Mouse (Mus musculus): Measurements from ENCODE around the gene Ubox5. TPM values are rescaled to one million over a fixed set of nuclear protein-coding genes. Genes with fewer than 3 reads are reported as not detected.

Gene Ubox5
- polyA plus RNA-seq, 1 experiment from 2014 or later, result 2.6 TPM

DNA sequence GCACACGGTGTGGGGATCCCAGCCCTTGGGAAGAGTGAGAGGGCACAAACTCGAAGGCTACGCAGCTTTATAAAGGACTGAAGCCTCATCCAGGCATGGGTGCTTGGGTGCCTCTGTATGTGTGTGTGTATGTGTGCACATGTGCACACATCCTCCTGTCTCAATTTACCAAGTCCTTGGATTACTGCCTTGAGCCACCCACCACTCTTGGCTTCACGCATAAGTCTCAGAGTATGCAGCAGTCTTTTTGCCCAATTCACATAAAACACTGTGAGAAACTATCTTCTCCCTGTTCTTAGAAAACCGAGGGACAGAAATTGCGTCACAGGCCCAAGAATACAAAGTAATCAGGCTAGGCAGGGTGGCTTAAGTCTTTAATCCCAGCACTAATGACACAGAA is 43.8 kb downstream of the Ubox5 start:
- 66% methylated on average over 6 of the region's 6 CpGs for WGBS (ENCODE audit: insufficient replicate concordance)
- no peaks in the 10 kb centered on the region for H3K9me3 ChIP-seq (ENCODE audit: low read length)
- no peak overlapping the region for H3K9ac ChIP-seq (replicated peaks)
- DNase-seq (no peak), ATAC-seq (no peak)
- no peaks in the 10 kb centered on the region for H3K4me1 ChIP-seq (ENCODE audit: insufficient read depth)
- no peak overlapping the region for H3K27ac ChIP-seq (ENCODE audit: low read depth)
- H3K36me3 ChIP-seq (replicated peaks; ENCODE audit: insufficient read depth, low read length), result 0 out of 2 replicates have a peak, but pooled peaks cover 5% of the 10 kb centered on the region
- H3K4me2 ChIP-seq (ENCODE audit: low read depth, low read length), result no peak overlapping the region
- peaks cover 22% of the 10 kb centered on the region for H3K27me3 ChIP-seq (ENCODE audit: insufficient read depth, low read length)
- TF ChIP-seq CTCF (IDR thresholded peaks at IDR 0.05; ENCODE audit: low read depth), result no peak
- TF ChIP-seq EP300 (IDR thresholded peaks at IDR 0.05; ENCODE audit: low read depth), result no peak
- no peak overlapping the region for H3K4me3 ChIP-seq (ENCODE audit: low read depth, low read length)

DNA sequence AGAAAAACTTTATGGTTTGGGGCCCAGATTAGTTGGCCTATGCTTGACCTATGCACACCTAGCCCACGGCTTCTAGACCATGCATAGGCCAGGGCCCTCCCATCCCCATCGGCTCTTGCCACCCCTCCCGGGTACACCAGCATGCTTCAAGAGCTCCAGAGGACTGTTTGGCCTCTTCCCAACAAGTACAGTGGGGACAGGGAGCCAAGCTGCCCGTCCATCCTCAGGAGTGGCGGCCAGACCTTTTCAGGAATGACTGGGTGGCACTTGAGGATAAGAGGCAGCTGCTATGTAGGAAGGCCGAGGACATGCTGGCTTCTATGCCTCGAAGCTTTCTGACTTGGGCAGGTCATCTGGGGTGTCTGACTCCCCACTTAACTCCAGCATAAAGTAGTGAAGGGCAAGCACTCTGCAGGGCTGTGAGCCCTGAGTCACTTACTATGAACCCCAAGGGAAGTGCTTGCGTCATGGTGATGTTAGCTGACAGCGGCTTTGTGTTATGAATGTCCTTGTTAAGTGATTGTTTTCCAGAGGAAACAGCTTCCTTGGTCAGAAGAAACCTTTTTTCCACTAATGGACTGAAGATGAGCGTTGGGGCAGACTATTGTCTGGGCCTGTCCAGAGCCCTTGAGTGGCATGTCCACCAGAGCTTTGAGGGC is 45.8 kb downstream of the Ubox5 start:
- Histone ChIP-seq H3K27me3 (ENCODE audit: insufficient read depth, low read length) (peaks cover 42% of the 10 kb centered on the region), H3K9me3 (ENCODE audit: low read length) (no peaks in the 10 kb centered on the region), H3K4me1 (ENCODE audit: insufficient read depth) (peaks cover 7% of the 10 kb centered on the region; the same call in 1 of the 2 replicates), H3K4me3 (ENCODE audit: low read depth, low read length) (no peak overlapping the region), H3K9ac (replicated peaks) (no peak overlapping the region), H3K36me3 (replicated peaks; ENCODE audit: insufficient read depth, low read length) (no peaks in the 10 kb centered on the region), H3K27ac (ENCODE audit: low read depth) (no peak overlapping the region), H3K4me2 (ENCODE audit: low read depth, low read length) (no peak overlapping the region)
- ATAC-seq (no peak), DNase-seq (no peak)
- WGBS (ENCODE audit: insufficient replicate concordance), result 76% methylated on average over 10 of the region's 10 CpGs
- TF ChIP-seq CTCF (IDR thresholded peaks at IDR 0.05; ENCODE audit: low read depth) (no peak), EP300 (IDR thresholded peaks at IDR 0.05; ENCODE audit: low read depth) (no peak)

DNA sequence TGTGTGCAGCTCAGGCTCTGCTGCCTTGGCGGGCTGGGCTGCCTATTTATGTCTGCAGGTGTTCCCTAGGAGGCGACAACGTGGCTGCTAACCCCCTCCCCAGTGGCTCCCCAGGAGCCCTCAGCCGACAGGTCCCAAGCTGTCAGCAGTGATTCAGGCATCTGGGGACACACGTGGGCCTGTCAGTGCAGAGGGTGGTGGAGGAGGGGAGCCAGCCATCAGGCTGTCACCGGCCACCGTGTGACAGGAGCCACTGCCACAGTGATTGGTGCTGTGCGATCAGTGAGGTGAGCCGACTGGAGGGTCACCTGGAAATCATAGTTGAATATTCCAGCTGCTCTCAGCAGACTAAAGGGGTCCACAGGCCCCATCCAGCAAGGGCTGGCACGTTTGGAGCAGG is 47.3 kb downstream of the Ubox5 start, which contains the start of gene Avp:
Gene Avp, minus strand, starts transcription at position 3 of the 400 bp plus-strand sequence.
- peaks cover 7% of the 10 kb centered on the region; the same call in 1 of the 2 replicates for H3K4me1 ChIP-seq (ENCODE audit: insufficient read depth)
- H3K4me2 ChIP-seq (ENCODE audit: low read depth, low read length), result no peak within 1 kb of the TSS
- H3K36me3 ChIP-seq (replicated peaks; ENCODE audit: insufficient read depth, low read length), result no peaks in the 10 kb centered on the region
- 46% methylated on average over 10 of the region's 10 CpGs for WGBS (ENCODE audit: insufficient replicate concordance)
- H3K27me3 ChIP-seq (ENCODE audit: insufficient read depth, low read length), result peaks cover 55% of the 10 kb centered on the region
- H3K27ac ChIP-seq (ENCODE audit: low read depth), result no peak within 1 kb of the TSS
- no peak for DNase-seq
- no peaks in the 10 kb centered on the region for H3K9me3 ChIP-seq (ENCODE audit: low read length)
- no peak for TF ChIP-seq EP300 (IDR thresholded peaks at IDR 0.05; ENCODE audit: low read depth)
- TF ChIP-seq CTCF (IDR thresholded peaks at IDR 0.05; ENCODE audit: low read depth), result no peak
- H3K9ac ChIP-seq (replicated peaks), result no peak within 1 kb of the TSS
- H3K4me3 ChIP-seq (ENCODE audit: low read depth, low read length), result no peak within 1 kb of the TSS
- no peak for ATAC-seq

DNA sequence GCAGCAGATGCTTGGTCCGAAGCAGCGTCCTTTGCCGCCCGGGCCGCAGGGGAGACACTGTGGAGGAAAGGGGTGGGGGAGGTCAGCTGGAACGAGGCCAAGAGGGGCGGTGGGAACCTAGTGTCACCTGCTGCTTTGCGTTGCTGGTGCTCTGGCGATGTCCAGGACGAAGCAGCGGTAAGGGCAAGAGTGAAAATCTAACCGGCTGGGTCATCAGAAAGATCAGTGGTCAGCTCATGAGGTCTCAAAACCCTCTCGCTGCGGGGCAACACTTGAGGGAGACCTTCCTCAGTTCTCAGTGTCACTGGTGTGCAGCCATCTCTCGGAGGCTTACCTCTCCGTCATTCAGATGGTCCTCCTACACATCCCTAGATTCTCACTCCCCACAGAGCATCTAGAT is 48.6 kb downstream of the Ubox5 start:
- Histone ChIP-seq H3K27me3 (ENCODE audit: insufficient read depth, low read length) (peaks cover 68% of the 10 kb centered on the region), H3K27ac (ENCODE audit: low read depth) (no peak overlapping the region), H3K9ac (replicated peaks) (no peak overlapping the region), H3K36me3 (replicated peaks; ENCODE audit: insufficient read depth, low read length) (no peaks in the 10 kb centered on the region), H3K9me3 (ENCODE audit: low read length) (no peaks in the 10 kb centered on the region), H3K4me1 (ENCODE audit: insufficient read depth) (peaks cover 11% of the 10 kb centered on the region; the same call in 1 of the 2 replicates), H3K4me3 (ENCODE audit: low read depth, low read length) (peak overlapping the region; percentile 19; the same call in 1 of the 2 replicates), H3K4me2 (ENCODE audit: low read depth, low read length) (peak overlapping the region; percentile 26)
- 11% methylated on average over 11 of the region's 16 CpGs for WGBS (ENCODE audit: insufficient replicate concordance)
- no peak for TF ChIP-seq EP300 (IDR thresholded peaks at IDR 0.05; ENCODE audit: low read depth)
- no peak for ATAC-seq
- DNase-seq, result no peak

DNA sequence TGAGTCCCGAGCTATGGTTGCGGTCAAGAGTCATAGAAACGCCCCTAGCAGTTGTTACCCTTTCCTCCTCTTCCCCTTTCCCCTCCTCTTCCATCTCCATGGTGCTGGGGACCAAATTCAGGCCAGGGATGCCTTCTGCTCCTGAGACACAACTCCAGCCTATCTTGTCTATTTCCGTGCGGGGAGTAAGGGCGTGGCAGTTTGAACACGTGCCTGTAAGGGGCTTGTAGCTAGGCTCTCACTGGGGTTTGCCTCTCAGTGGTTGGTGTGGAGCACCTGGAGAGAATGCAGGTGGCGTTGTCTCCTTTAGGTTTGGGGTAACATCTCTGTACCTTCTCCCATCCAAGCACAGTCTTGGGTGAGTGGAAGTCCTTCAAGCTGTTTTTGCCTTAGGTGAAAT is 50.0 kb downstream of the Ubox5 start:
- Histone ChIP-seq H3K4me2 (ENCODE audit: low read depth, low read length) (no peak overlapping the region), H3K36me3 (replicated peaks; ENCODE audit: insufficient read depth, low read length) (no peaks in the 10 kb centered on the region), H3K9me3 (ENCODE audit: low read length) (no peaks in the 10 kb centered on the region), H3K4me1 (ENCODE audit: insufficient read depth) (peaks cover 11% of the 10 kb centered on the region; the same call in 1 of the 2 replicates), H3K27ac (ENCODE audit: low read depth) (no peak overlapping the region), H3K27me3 (ENCODE audit: insufficient read depth, low read length) (peaks cover 78% of the 10 kb centered on the region), H3K9ac (replicated peaks) (no peak overlapping the region), H3K4me3 (ENCODE audit: low read depth, low read length) (no peak overlapping the region)
- WGBS (ENCODE audit: insufficient replicate concordance), result 8% methylated on average over 8 of the region's 8 CpGs
- ATAC-seq, result no peak
- DNase-seq, result no peak
- TF ChIP-seq EP300 (IDR thresholded peaks at IDR 0.05; ENCODE audit: low read depth) (no peak), CTCF (IDR thresholded peaks at IDR 0.05; ENCODE audit: low read depth) (no peak)

DNA sequence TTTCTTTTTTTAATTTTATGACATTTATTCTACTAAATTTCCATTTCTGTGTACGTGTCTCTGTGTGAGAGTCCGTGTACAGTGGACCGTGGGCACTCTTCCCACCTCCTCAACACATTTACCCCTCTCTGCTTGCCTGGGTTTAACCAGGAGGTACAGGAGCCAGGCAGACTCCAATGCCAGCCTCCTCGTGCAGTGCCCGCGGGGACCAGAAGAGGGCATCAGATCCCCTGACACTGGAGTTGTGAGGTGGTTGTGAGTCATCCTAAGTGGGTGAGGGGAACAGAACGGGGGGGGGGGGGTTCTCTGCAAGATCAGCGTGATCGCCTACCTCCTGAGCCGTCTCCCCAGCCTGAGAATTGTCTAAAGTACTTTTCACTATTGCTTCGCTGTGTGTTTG is 51.7 kb downstream of the Ubox5 start:
- Histone ChIP-seq H3K9me3 (ENCODE audit: low read length) (no peaks in the 10 kb centered on the region), H3K4me3 (ENCODE audit: low read depth, low read length) (no peak overlapping the region), H3K4me2 (ENCODE audit: low read depth, low read length) (0 out of 2 replicates have a peak overlapping the region, but pooled peaks have one; percentile 27), H3K4me1 (ENCODE audit: insufficient read depth) (peaks cover 11% of the 10 kb centered on the region; the same call in 1 of the 2 replicates), H3K27ac (ENCODE audit: low read depth) (no peak overlapping the region), H3K36me3 (replicated peaks; ENCODE audit: insufficient read depth, low read length) (no peaks in the 10 kb centered on the region), H3K27me3 (ENCODE audit: insufficient read depth, low read length) (peaks cover 78% of the 10 kb centered on the region), H3K9ac (replicated peaks) (no peak overlapping the region)
- peak; percentile 81 for ATAC-seq
- WGBS (ENCODE audit: insufficient replicate concordance), result 14% methylated on average over 11 of the region's 11 CpGs
- DNase-seq, result peak; percentile 78
- TF ChIP-seq EP300 (IDR thresholded peaks at IDR 0.05; ENCODE audit: low read depth), result no peak
- peak; percentile 70 for TF ChIP-seq CTCF (IDR thresholded peaks at IDR 0.05; ENCODE audit: low read depth)

Data from liver, postnatal 0 days (tissue).